Mouse (Mus musculus) layer of hippocampus, adult 18-20 months (tissue): Measurements from ENCODE around the gene Stard3. TPM values are rescaled to one million over a fixed set of nuclear protein-coding genes. Genes with fewer than 3 reads are reported as not detected.

ENCODE experiments used
- DNase-seq, 2 experiments: peaks; one replicate each; pipeline ENCODE4 v3.0.0; 2022; ENCODE audit warnings: low spot score in 2 of 2
- total RNA-seq, 2 experiments: library from RNA; stranded (reverse); gene quantifications; 2 replicates each; pipeline ENCODE4 v1.2.3; 2021

Gene Stard3
- total RNA-seq, 2 experiments from 2014 or later, result 35.3 to 36.7 TPM

GRCm38 (mm10) chr11:98328371-98329069, 29.6 kb upstream of the Stard3 start:
- peak in 1 of 2 experiments; percentile 50 for DNase-seq

- DNase-seq, result peak; percentile 91 to 95
These were observed 28.8 kb upstream of the Stard3 start, which contains the start of gene Neurod2 for GRCm38 (mm10) chr11:98329081-98329959. Gene Neurod2, minus strand, starts transcription at chr11:98329648.

- no peak for DNase-seq
These were observed 28.0 kb upstream of the Stard3 start for GRCm38 (mm10) chr11:98329960-98330744.

- DNase-seq, result no peak
These were observed 27.4 kb upstream of the Stard3 start for GRCm38 (mm10) chr11:98330745-98331204.

GRCm38 (mm10) chr11:98331401-98331800, 26.8 kb upstream of the Stard3 start:
- DNase-seq, result no peak

GRCm38 (mm10) chr11:98332186-98332585, 26.0 kb upstream of the Stard3 start:
- DNase-seq, result no peak

- DNase-seq, result no peak
These were observed 25.3 kb upstream of the Stard3 start for GRCm38 (mm10) chr11:98332841-98333240.

GRCm38 (mm10) chr11:98333263-98333696, 24.9 kb upstream of the Stard3 start:
- DNase-seq, result peak in 1 of 2 experiments; percentile 39

GRCm38 (mm10) chr11:98333981-98334741, 24.0 kb upstream of the Stard3 start:
- DNase-seq, result no peak

- no peak for DNase-seq
These were observed 22.9 kb upstream of the Stard3 start for GRCm38 (mm10) chr11:98335250-98335649.

GRCm38 (mm10) chr11:98336245-98337107, 21.7 kb upstream of the Stard3 start:
- DNase-seq, result no peak

GRCm38 (mm10) chr11:98338507-98338961, 19.6 kb upstream of the Stard3 start:
- DNase-seq, result peak; percentile 79 to 82

- DNase-seq, result peak in 1 of 2 experiments; percentile 58
These were observed 19.1 kb upstream of the Stard3 start for GRCm38 (mm10) chr11:98339071-98339501.

- DNase-seq, result no peak
These were observed 18.4 kb upstream of the Stard3 start for GRCm38 (mm10) chr11:98339679-98340287.

- DNase-seq, result no peak
These were observed 17.6 kb upstream of the Stard3 start for GRCm38 (mm10) chr11:98340597-98340996.

GRCm38 (mm10) chr11:98341174-98341573, 17.0 kb upstream of the Stard3 start:
- no peak for DNase-seq

- DNase-seq, result peak; percentile 93 to 99
These were observed 15.9 kb upstream of the Stard3 start for GRCm38 (mm10) chr11:98342000-98342945.

GRCm38 (mm10) chr11:98345253-98345652, 12.9 kb upstream of the Stard3 start:
- DNase-seq, result peak; percentile 78 to 86
